8 mouse cellular contexts compared by ENCODE assay signal in the genomic region with DNA sequence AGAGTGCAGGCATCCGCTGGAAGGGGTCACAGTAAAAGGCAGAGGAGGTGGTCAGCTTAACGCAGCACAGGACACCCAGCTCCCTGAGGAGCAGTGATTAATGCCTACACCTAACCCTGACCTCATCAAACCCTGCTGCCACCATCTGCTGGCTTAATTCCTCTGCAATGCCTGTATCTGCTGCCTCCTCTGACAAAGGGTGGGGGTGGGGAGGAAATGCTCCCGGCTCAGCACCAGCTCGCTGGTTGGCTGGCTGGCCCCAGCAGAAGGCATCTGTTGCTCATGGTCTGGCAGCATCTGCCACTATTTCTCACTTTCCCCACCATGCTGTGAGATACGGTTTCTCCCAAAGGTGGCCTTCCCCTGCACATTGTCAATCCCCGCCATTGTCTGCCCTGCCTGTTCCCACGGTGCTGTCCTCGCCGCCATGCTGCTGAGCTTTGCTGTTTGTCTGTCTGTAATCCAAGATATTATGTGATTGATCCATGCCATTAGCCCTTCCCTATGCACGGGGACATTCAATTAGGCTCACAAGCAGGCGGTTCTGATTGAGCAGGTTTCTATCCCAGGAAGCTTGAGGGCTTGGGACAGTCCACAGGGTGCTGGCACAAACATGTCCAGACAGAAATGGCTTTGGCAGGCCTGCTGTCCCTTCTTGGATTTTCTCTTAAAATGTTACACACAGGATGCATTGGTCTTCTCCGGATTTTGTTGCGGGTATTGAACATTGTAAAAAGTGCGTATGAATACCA. TPM values are rescaled to one million over a fixed set of nuclear protein-coding genes. Genes with fewer than 3 reads are reported as not detected.
DNase-seq lines count a peak whose midpoint lies in the region; ATAC-seq and TF ChIP-seq lines count a peak whose summit lies in the region.

No protein-coding gene starts in this region.

- 0 out of 2 replicates have a peak, but pooled peaks have one; percentile 43 for ATAC-seq in intestine, postnatal 0 days
- peak; percentile 89 for ATAC-seq in neural tube, embryonic 15.5 days (ENCODE audit: low FRiP score)
- no peak for ATAC-seq in erythroid progenitor cell, adult 5-6 weeks (replicated peaks; ENCODE audit: low FRiP score, poor library complexity, severe bottlenecking)

- no peaks in the 10 kb centered on the region for H3K9me3 ChIP-seq in intestine, postnatal 0 days (ENCODE audit: control insufficient read depth)
- no peaks in the 10 kb centered on the region for H3K9me3 ChIP-seq in neural tube, embryonic 15.5 days (replicated peaks)

- H3K4me3 ChIP-seq in intestine, postnatal 0 days (ENCODE audit: low read depth, low read length) = no peak overlapping the region
- H3K4me3 ChIP-seq in neural tube, embryonic 15.5 days (replicated peaks) = no peak overlapping the region

- TF ChIP-seq CTCF in intestine, postnatal 0 days (IDR thresholded peaks at IDR 0.05; ENCODE audit: low read depth) = 0 out of 2 replicates have a peak, but pooled peaks have one; percentile 9

- H3K36me3 ChIP-seq in intestine, postnatal 0 days (ENCODE audit: control insufficient read depth, insufficient read depth) = no peaks in the 10 kb centered on the region
- H3K36me3 ChIP-seq in neural tube, embryonic 15.5 days = no peaks in the 10 kb centered on the region

- intact Hi-C loops in left cerebral cortex, postnatal 4 days (cut with DNase I) = no loop called here

- no peak overlapping the region for H3K27ac ChIP-seq in intestine, postnatal 0 days (ENCODE audit: low read depth, low read length)
- H3K27ac ChIP-seq in neural tube, embryonic 15.5 days (replicated peaks) = 0 out of 2 replicates have a peak overlapping the region, but pooled peaks have one; percentile 56

- 40% methylated on average over 14 of the region's 14 CpGs for WGBS in intestine, postnatal 0 days
- 25% methylated on average over 14 of the region's 14 CpGs for WGBS in neural tube, embryonic 15.5 days

- H3K4me1 ChIP-seq in intestine, postnatal 0 days (replicated peaks; ENCODE audit: control insufficient read depth, insufficient read depth, low read length) = no peaks in the 10 kb centered on the region
- H3K4me1 ChIP-seq in neural tube, embryonic 15.5 days = peaks cover 12% of the 10 kb centered on the region

- no peak overlapping the region for H3K9ac ChIP-seq in intestine, postnatal 0 days (ENCODE audit: low read depth, low read length)
- peak overlapping the region; percentile 28; the same call in 1 of the 2 replicates for H3K9ac ChIP-seq in neural tube, embryonic 15.5 days (replicated peaks)

- H3K4me2 ChIP-seq in intestine, postnatal 0 days (replicated peaks; ENCODE audit: low read depth) = no peak overlapping the region
- peak overlapping the region; percentile 41 for H3K4me2 ChIP-seq in neural tube, embryonic 15.5 days

- DNase-seq in left cerebral cortex, postnatal 4 days = peak; percentile 76
- no peak for DNase-seq in left cerebral cortex, adult 9 months (ENCODE audit: low spot score in 2 of 2)
- peak; percentile 67 for DNase-seq in embryo, embryonic 9.5 days (ENCODE audit: extremely low spot score)
- no peak for DNase-seq in testis, postnatal 14 days (ENCODE audit: low spot score)
- no peak for DNase-seq in kidney, postnatal 14 days

- no peaks in the 10 kb centered on the region for H3K27me3 ChIP-seq in intestine, postnatal 0 days (replicated peaks; ENCODE audit: control insufficient read depth, insufficient read depth, low read length)
- no peaks in the 10 kb centered on the region for H3K27me3 ChIP-seq in neural tube, embryonic 15.5 days (replicated peaks)

RNA-seq across cellular contexts. Expression of gene Dll1, which starts 33.4 kb away (rescaled TPM):
- 10 to 100 TPM; 18.9 to 20.8 TPM for total RNA-seq in left cerebral cortex, postnatal 4 days (2021)
- 18.5 and 20.0 TPM in 2 replicates for polyA plus RNA-seq in intestine, postnatal 0 days (2015; fragmentation: Nextera tagmentation; extraction: Ambion mirVana)
- polyA plus RNA-seq in neural tube, embryonic 15.5 days (2015; fragmentation: Nextera tagmentation; extraction: Ambion mirVana) = 11.7 and 14.1 TPM in 2 replicates
- total RNA-seq in erythroid progenitor cell, adult 5-6 weeks (2015; ENCODE audit: low replicate concordance) = not detected in 2 replicates
- total RNA-seq in erythroid progenitor cell, adult 5-6 weeks (2017; ENCODE audit: low replicate concordance) = not detected in 2 replicates

RNA-seq across cellular contexts. Expression of gene Fam120b, which starts 52.8 kb away (rescaled TPM):
- total RNA-seq in left cerebral cortex, postnatal 4 days (2021) = 10 to 100 TPM; 39.8 to 40.4 TPM
- 11.5 and 13.6 TPM in 2 replicates for polyA plus RNA-seq in intestine, postnatal 0 days (2015; fragmentation: Nextera tagmentation; extraction: Ambion mirVana)
- 43.0 and 44.5 TPM in 2 replicates for polyA plus RNA-seq in neural tube, embryonic 15.5 days (2015; fragmentation: Nextera tagmentation; extraction: Ambion mirVana)
- 0.36 and 2.9 TPM in 2 replicates for total RNA-seq in erythroid progenitor cell, adult 5-6 weeks (2015; ENCODE audit: low replicate concordance)
- total RNA-seq in erythroid progenitor cell, adult 5-6 weeks (2017; ENCODE audit: low replicate concordance) = 2.8 and 5.9 TPM in 2 replicates

Comparison
In these comparisons a context has a peak if more than half of its experiments do, and no peak if none do; other contexts are left out.
1. DNase-seq: peak in left cerebral cortex, postnatal 4 days (single experiment) and embryo, embryonic 9.5 days (single experiment); none in left cerebral cortex, adult 9 months (0 of 2), testis, postnatal 14 days (single experiment) and kidney, postnatal 14 days (single experiment).
2. RNA of gene Dll1, which starts 33.4 kb away (total RNA-seq): 18.9 to 20.8 TPM in left cerebral cortex, postnatal 4 days; not detected in erythroid progenitor cell, adult 5-6 weeks; every median in the first group is over 10 times any median in the second.
3. RNA of gene Fam120b, which starts 52.8 kb away (total RNA-seq): 39.8 to 40.4 TPM in left cerebral cortex, postnatal 4 days; 0.36 to 5.9 TPM in erythroid progenitor cell, adult 5-6 weeks; every median in the first group is over 4 times any median in the second.